Mouse (Mus musculus): ENCODE data around the gene Cdc42ep3.

Gene Cdc42ep3

GRCm38 (mm10) chr17:79343334-79343946 is 11.5 kb downstream of the Cdc42ep3 start:
- no peak for DNase-seq

- DNase-seq = no peak
Observed at GRCm38 (mm10) chr17:79342639-79343333, 12.1 kb downstream of the Cdc42ep3 start.

GRCm38 (mm10) chr17:79341946-79342470 is 12.9 kb downstream of the Cdc42ep3 start:
- no peak for DNase-seq

- no peak for DNase-seq
Observed at GRCm38 (mm10) chr17:79337494-79337893, 17.4 kb downstream of the Cdc42ep3 start.

- DNase-seq = no peak
Observed at GRCm38 (mm10) chr17:79334701-79335100, 20.2 kb downstream of the Cdc42ep3 start.

- DNase-seq = no peak
Observed at GRCm38 (mm10) chr17:79333650-79334049, 21.2 kb downstream of the Cdc42ep3 start.

GRCm38 (mm10) chr17:79332864-79333263 is 22.0 kb downstream of the Cdc42ep3 start:
- DNase-seq = no peak

GRCm38 (mm10) chr17:79330397-79330796 is 24.5 kb downstream of the Cdc42ep3 start:
- DNase-seq = no peak

- no peak for DNase-seq
Observed at GRCm38 (mm10) chr17:79326868-79327376, 28.0 kb downstream of the Cdc42ep3 start.

GRCm38 (mm10) chr17:79317085-79317751 is 37.7 kb downstream of the Cdc42ep3 start:
- no peak for DNase-seq

GRCm38 (mm10) chr17:79315415-79316094 is 39.3 kb downstream of the Cdc42ep3 start:
- no peak for DNase-seq

GRCm38 (mm10) chr17:79310465-79310864 is 44.4 kb downstream of the Cdc42ep3 start:
- no peak for DNase-seq

- no peak for DNase-seq
Observed at GRCm38 (mm10) chr17:79309506-79309905, 45.4 kb downstream of the Cdc42ep3 start.

GRCm38 (mm10) chr17:79305644-79306043 is 49.2 kb downstream of the Cdc42ep3 start:
- DNase-seq = no peak

GRCm38 (mm10) chr17:79303744-79304497 is 51.0 kb downstream of the Cdc42ep3 start:
- no peak for DNase-seq

GRCm38 (mm10) chr17:79303238-79303637 is 51.7 kb downstream of the Cdc42ep3 start:
- no peak for DNase-seq

- DNase-seq = no peak
Observed at GRCm38 (mm10) chr17:79299925-79300324, 55.0 kb downstream of the Cdc42ep3 start.

GRCm38 (mm10) chr17:79298968-79299367 is 55.9 kb downstream of the Cdc42ep3 start:
- DNase-seq = no peak

- no peak for DNase-seq
Observed at GRCm38 (mm10) chr17:79295926-79296325, 59.0 kb downstream of the Cdc42ep3 start.

GRCm38 (mm10) chr17:79291672-79292071 is 63.2 kb downstream of the Cdc42ep3 start:
- DNase-seq = no peak

GRCm38 (mm10) chr17:79290697-79291096 is 64.2 kb downstream of the Cdc42ep3 start:
- DNase-seq = no peak

GRCm38 (mm10) chr17:79287302-79287701 is 67.6 kb downstream of the Cdc42ep3 start:
- no peak for DNase-seq

Data from kidney, adult 18-20 months (tissue).